Mouse (Mus musculus): ENCODE measurements around the gene Optc. TPM values are rescaled to one million over a fixed set of nuclear protein-coding genes. Genes with fewer than 3 reads are reported as not detected.

Optc gene
- polyA plus RNA-seq, 1 experiment from 2014 or later: 2.3 TPM

- DNase-seq (ENCODE audit: extremely low spot score, low spot score): no peak
- Histone ChIP-seq H3K4me3 (no peak overlapping the region), H3K36me3 (replicated peaks) (no peaks in the 10 kb centered on the region), H3K9me3 (no peaks in the 10 kb centered on the region), H3K27me3 (ENCODE audit: poor library complexity, severe bottlenecking) (peaks cover 41% of the 10 kb centered on the region), H3K27ac (no peak overlapping the region), H3K4me1 (peaks cover 38% of the 10 kb centered on the region)
- 73% methylated on average over 8 of the region's 8 CpGs for WGBS
Observed at GRCm38 (mm10) chr1:133915723-133916355, 8.0 kb upstream of the Optc start.

DNA sequence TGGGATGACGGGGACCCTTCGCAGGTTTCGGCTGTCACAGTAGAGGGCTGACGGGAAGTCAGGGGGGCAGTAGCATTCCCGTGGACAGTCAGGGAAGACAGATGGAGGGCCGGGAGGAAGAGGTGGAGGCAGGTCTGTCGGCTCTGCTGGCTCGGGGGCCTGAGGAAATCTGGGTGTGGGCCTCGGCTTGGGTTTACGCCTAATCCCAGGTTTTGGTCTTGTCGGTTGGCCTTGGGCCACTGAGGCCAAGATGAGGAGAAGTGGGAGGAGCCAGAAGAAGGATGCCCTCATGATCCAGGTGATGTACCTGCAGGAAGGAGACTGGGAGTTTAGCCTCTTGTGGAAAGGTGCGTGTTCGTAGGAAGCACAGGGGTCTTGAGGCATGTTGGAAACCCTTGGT lies 7.3 kb upstream of the Optc start:
- DNase-seq (ENCODE audit: extremely low spot score, low spot score): no peak
- Histone ChIP-seq H3K27me3 (ENCODE audit: poor library complexity, severe bottlenecking) (peaks cover 49% of the 10 kb centered on the region), H3K4me3 (no peak overlapping the region), H3K4me1 (peaks cover 30% of the 10 kb centered on the region), H3K36me3 (replicated peaks) (no peaks in the 10 kb centered on the region), H3K27ac (no peak overlapping the region), H3K9me3 (no peaks in the 10 kb centered on the region)
- 89% methylated on average over 13 of the region's 13 CpGs for WGBS

GRCm38 (mm10) chr1:133913018-133913417 lies 5.2 kb upstream of the Optc start:
- no peaks in the 10 kb centered on the region for H3K9me3 ChIP-seq
- H3K27me3 ChIP-seq (ENCODE audit: poor library complexity, severe bottlenecking): peaks cover 52% of the 10 kb centered on the region
- no peak for DNase-seq (ENCODE audit: extremely low spot score, low spot score)
- 0 out of 2 replicates have a peak overlapping the region, but pooled peaks have one; percentile 1 for H3K27ac ChIP-seq
- WGBS: 78% methylated on average over 6 of the region's 6 CpGs
- no peaks in the 10 kb centered on the region for H3K36me3 ChIP-seq (replicated peaks)
- H3K4me1 ChIP-seq: peaks cover 25% of the 10 kb centered on the region
- no peak overlapping the region for H3K4me3 ChIP-seq

GRCm38 (mm10) chr1:133911456-133911855 lies 3.7 kb upstream of the Optc start:
- Histone ChIP-seq H3K9me3 (no peaks in the 10 kb centered on the region), H3K4me3 (no peak overlapping the region), H3K36me3 (replicated peaks) (no peaks in the 10 kb centered on the region), H3K27me3 (ENCODE audit: poor library complexity, severe bottlenecking) (peaks cover 64% of the 10 kb centered on the region), H3K4me1 (peaks cover 29% of the 10 kb centered on the region), H3K27ac (no peak overlapping the region)
- WGBS: 26% methylated on average over 4 of the region's 4 CpGs
- peak; percentile 74 for DNase-seq (ENCODE audit: extremely low spot score, low spot score)

- no peak for DNase-seq (ENCODE audit: extremely low spot score, low spot score)
- Histone ChIP-seq H3K4me1 (peaks cover 33% of the 10 kb centered on the region), H3K27me3 (ENCODE audit: poor library complexity, severe bottlenecking) (peaks cover 67% of the 10 kb centered on the region), H3K4me3 (no peak overlapping the region), H3K9me3 (no peaks in the 10 kb centered on the region), H3K27ac (no peak overlapping the region), H3K36me3 (replicated peaks) (no peaks in the 10 kb centered on the region)
- 74% methylated on average over 4 of the region's 4 CpGs for WGBS
Observed at GRCm38 (mm10) chr1:133911008-133911407, 3.2 kb upstream of the Optc start.

GRCm38 (mm10) chr1:133910108-133910507 lies 2.3 kb upstream of the Optc start:
- no peaks in the 10 kb centered on the region for H3K36me3 ChIP-seq (replicated peaks)

DNA sequence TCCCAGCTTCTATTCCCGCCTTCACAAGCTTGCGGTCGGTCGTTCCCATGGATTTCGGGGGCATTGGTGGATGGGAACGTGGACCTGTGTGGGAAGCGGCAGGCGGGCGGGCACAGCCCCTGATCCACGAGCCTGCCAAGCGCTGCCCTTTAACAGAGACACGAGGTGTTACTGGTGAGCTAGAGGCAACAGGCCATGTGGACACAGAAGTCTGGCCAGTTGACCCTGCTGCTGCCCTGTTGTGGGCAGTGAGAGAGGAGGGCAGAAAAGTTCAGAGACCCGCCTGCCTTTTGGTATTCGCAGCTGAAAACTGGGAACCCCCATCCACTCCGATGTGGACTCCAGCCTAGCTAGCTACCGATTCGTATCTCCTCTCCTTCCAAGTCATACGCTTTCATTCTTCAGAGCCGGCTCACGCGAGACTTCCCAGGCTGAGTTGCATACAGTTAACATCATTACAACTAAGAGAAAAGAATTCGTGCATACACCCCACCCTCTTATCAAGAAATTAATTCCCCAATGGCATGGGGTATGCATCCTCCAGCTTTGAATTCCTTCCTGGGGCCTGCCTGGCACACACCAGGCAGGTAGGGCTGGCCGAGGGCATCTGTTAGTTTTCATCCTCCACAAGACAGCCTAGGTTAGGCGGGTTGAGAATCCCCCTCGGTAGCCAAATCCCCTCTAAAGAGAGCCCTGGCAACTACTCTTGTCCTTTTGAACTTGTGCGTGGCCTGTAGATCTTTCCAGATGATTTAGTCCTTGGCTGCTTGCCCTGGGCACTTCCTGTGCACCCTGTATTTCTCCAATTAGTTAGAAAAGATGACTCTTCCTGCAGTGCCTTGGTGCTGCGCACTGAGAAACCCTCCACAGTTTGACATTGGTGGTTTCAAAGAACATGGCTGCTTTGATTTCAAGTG lies 1.1 kb upstream of the Optc start:
- no peak for DNase-seq (ENCODE audit: extremely low spot score, low spot score)
- 18% methylated on average over 27 of the region's 27 CpGs for WGBS
- Histone ChIP-seq H3K36me3 (replicated peaks) (no peaks in the 10 kb centered on the region), H3K4me1 (peaks cover 35% of the 10 kb centered on the region), H3K27me3 (ENCODE audit: poor library complexity, severe bottlenecking) (peaks cover 78% of the 10 kb centered on the region), H3K27ac (peak overlapping the region; percentile 85), H3K4me3 (peak overlapping the region; percentile 60), H3K9me3 (no peaks in the 10 kb centered on the region)

More at GRCm38 (mm10) chr1:133910108-133910507, 2.3 kb upstream of the Optc start:
- DNase-seq (ENCODE audit: extremely low spot score, low spot score): no peak
- Histone ChIP-seq H3K4me3 (no peak overlapping the region), H3K9me3 (no peaks in the 10 kb centered on the region), H3K4me1 (peaks cover 35% of the 10 kb centered on the region), H3K27ac (no peak overlapping the region), H3K27me3 (ENCODE audit: poor library complexity, severe bottlenecking) (peaks cover 71% of the 10 kb centered on the region)
- WGBS: 89% methylated on average over 7 of the region's 7 CpGs

DNA sequence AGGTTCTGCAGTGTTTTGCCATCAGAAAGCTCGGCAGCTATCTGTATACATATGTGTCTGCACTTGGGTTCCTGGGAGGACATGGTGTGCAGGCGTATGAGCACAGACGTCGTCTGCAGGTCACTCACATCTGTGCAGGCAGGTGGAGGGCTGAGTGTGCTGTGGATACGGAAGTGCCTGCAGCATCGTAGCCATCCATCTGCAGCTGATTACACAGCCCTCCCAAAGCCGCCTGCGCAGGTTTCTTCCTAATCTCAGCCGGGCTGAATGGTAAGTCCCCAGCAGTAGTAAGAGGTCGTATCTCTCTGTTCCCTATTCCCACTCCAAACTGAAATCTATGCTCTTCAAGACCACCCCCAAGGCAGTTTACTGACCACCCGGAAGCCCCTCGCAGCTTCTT lies 1.4 kb downstream of the Optc start:
- H3K36me3 ChIP-seq (replicated peaks): no peaks in the 10 kb centered on the region
- no peaks in the 10 kb centered on the region for H3K9me3 ChIP-seq
- no peak for DNase-seq (ENCODE audit: extremely low spot score, low spot score)
- 0 out of 2 replicates have a peak overlapping the region, but pooled peaks have one; percentile 85 for H3K27ac ChIP-seq
- WGBS: 35% methylated on average over 12 of the region's 12 CpGs
- H3K27me3 ChIP-seq (ENCODE audit: poor library complexity, severe bottlenecking): peaks cover 82% of the 10 kb centered on the region
- peaks cover 42% of the 10 kb centered on the region for H3K4me1 ChIP-seq
- H3K4me3 ChIP-seq: peak overlapping the region; percentile 29; the same call in 1 of the 2 replicates

- 78% methylated on average over 9 of the region's 9 CpGs for WGBS
- H3K27ac ChIP-seq: no peak overlapping the region
Observed at GRCm38 (mm10) chr1:133900825-133901224, 7.0 kb downstream of the Optc start.

GRCm38 (mm10) chr1:133899043-133899542 lies 8.7 kb downstream of the Optc start:
- H3K27ac ChIP-seq: no peak overlapping the region
- no peak overlapping the region for H3K4me3 ChIP-seq
- H3K36me3 ChIP-seq (replicated peaks): no peaks in the 10 kb centered on the region
- no peaks in the 10 kb centered on the region for H3K9me3 ChIP-seq
- WGBS: 76% methylated on average over 9 of the region's 9 CpGs
- H3K27me3 ChIP-seq (ENCODE audit: poor library complexity, severe bottlenecking): peaks cover 10% of the 10 kb centered on the region
- DNase-seq (ENCODE audit: extremely low spot score, low spot score): no peak
- H3K4me1 ChIP-seq: peaks cover 11% of the 10 kb centered on the region

More at GRCm38 (mm10) chr1:133900825-133901224, 7.0 kb downstream of the Optc start:
- Histone ChIP-seq H3K27me3 (ENCODE audit: poor library complexity, severe bottlenecking) (peaks cover 27% of the 10 kb centered on the region), H3K36me3 (replicated peaks) (no peaks in the 10 kb centered on the region), H3K9me3 (no peaks in the 10 kb centered on the region), H3K4me1 (peaks cover 11% of the 10 kb centered on the region), H3K4me3 (no peak overlapping the region)
- no peak for DNase-seq (ENCODE audit: extremely low spot score, low spot score)

GRCm38 (mm10) chr1:133897293-133897692 lies 10.5 kb downstream of the Optc start:
- DNase-seq (ENCODE audit: extremely low spot score, low spot score): no peak
- peaks cover 5% of the 10 kb centered on the region for H3K27me3 ChIP-seq (ENCODE audit: poor library complexity, severe bottlenecking)
- H3K9me3 ChIP-seq: no peaks in the 10 kb centered on the region
- H3K4me1 ChIP-seq: peaks cover 19% of the 10 kb centered on the region
- H3K36me3 ChIP-seq (replicated peaks): no peaks in the 10 kb centered on the region
- WGBS: 78% methylated on average over 6 of the region's 6 CpGs
- H3K27ac ChIP-seq: no peak overlapping the region
- H3K4me3 ChIP-seq: no peak overlapping the region

GRCm38 (mm10) chr1:133891489-133891888 lies 16.3 kb downstream of the Optc start:
- H3K27me3 ChIP-seq (ENCODE audit: poor library complexity, severe bottlenecking): peaks cover 60% of the 10 kb centered on the region
- peaks cover 77% of the 10 kb centered on the region for H3K4me1 ChIP-seq
- no peaks in the 10 kb centered on the region for H3K36me3 ChIP-seq (replicated peaks)
- peak overlapping the region; percentile 48; the same call in 1 of the 2 replicates for H3K27ac ChIP-seq
- H3K4me3 ChIP-seq: no peak overlapping the region
- H3K9me3 ChIP-seq: no peaks in the 10 kb centered on the region
- WGBS: 32% methylated on average over 5 of the region's 5 CpGs
- DNase-seq (ENCODE audit: extremely low spot score, low spot score): no peak

Measured in forebrain, embryonic 10.5 days (tissue).